Mouse (Mus musculus): Measurements from ENCODE around the gene Fkbp8.

Gene Fkbp8

GRCm38 (mm10) chr8:70527512-70528181, at the start of gene Fkbp8, which contains the start of gene Kxd1:
Gene Fkbp8, plus strand, starts transcription at chr8:70527724.
Gene Kxd1, minus strand, starts transcription at chr8:70527956.
- peak; percentile 96 for DNase-seq (ENCODE audit: low read depth, low spot score)

GRCm38 (mm10) chr8:70481908-70482307, 45.6 kb upstream of the Fkbp8 start:
- DNase-seq (ENCODE audit: low read depth, low spot score) = no peak

GRCm38 (mm10) chr8:70482943-70483342, 44.6 kb upstream of the Fkbp8 start:
- DNase-seq (ENCODE audit: low read depth, low spot score) = no peak

GRCm38 (mm10) chr8:70486191-70486681, 41.3 kb upstream of the Fkbp8 start:
- DNase-seq (ENCODE audit: low read depth, low spot score) = no peak

- no peak for DNase-seq (ENCODE audit: low read depth, low spot score)
Observed at GRCm38 (mm10) chr8:70486941-70487520, 40.5 kb upstream of the Fkbp8 start, which contains the start of gene Tmem59l. Gene Tmem59l, minus strand, starts transcription at chr8:70487358.

GRCm38 (mm10) chr8:70487993-70488796, 39.3 kb upstream of the Fkbp8 start:
- DNase-seq (ENCODE audit: low read depth, low spot score) = peak; percentile 72

- DNase-seq (ENCODE audit: low read depth, low spot score) = no peak
Observed at GRCm38 (mm10) chr8:70488931-70489470, 38.5 kb upstream of the Fkbp8 start.

- DNase-seq (ENCODE audit: low read depth, low spot score) = no peak
Observed at GRCm38 (mm10) chr8:70489576-70489975, 37.9 kb upstream of the Fkbp8 start.

GRCm38 (mm10) chr8:70490061-70490879, 37.3 kb upstream of the Fkbp8 start:
- no peak for DNase-seq (ENCODE audit: low read depth, low spot score)

- peak; percentile 38 for DNase-seq (ENCODE audit: low read depth, low spot score)
Observed at GRCm38 (mm10) chr8:70490880-70491495, 36.5 kb upstream of the Fkbp8 start.

- DNase-seq (ENCODE audit: low read depth, low spot score) = no peak
Observed at GRCm38 (mm10) chr8:70492664-70493640, 34.6 kb upstream of the Fkbp8 start, which contains the start of gene Crlf1. Gene Crlf1, plus strand, starts transcription at chr8:70493158.

- DNase-seq (ENCODE audit: low read depth, low spot score) = peak; percentile 54
Observed at GRCm38 (mm10) chr8:70493692-70494415, 33.7 kb upstream of the Fkbp8 start.

- DNase-seq (ENCODE audit: low read depth, low spot score) = peak; percentile 42
Observed at GRCm38 (mm10) chr8:70494416-70494945, 33.0 kb upstream of the Fkbp8 start.

GRCm38 (mm10) chr8:70495001-70495770, 32.3 kb upstream of the Fkbp8 start:
- DNase-seq (ENCODE audit: low read depth, low spot score) = no peak

- no peak for DNase-seq (ENCODE audit: low read depth, low spot score)
Observed at GRCm38 (mm10) chr8:70495771-70496062, 31.8 kb upstream of the Fkbp8 start.

- peak; percentile 73 for DNase-seq (ENCODE audit: low read depth, low spot score)
Observed at GRCm38 (mm10) chr8:70500386-70501301, 26.9 kb upstream of the Fkbp8 start.
